Mouse (Mus musculus) neural tube, embryonic 12.5 days (tissue): ENCODE results near the gene Mib2. TPM values are rescaled to one million over a fixed set of nuclear protein-coding genes. Genes with fewer than 3 reads are reported as not detected.
A peak's percentile ranks its signal among the peaks of the same experiment; 100 is the strongest.
"Not testable (repeated sequence)": the region's sequence is repeated elsewhere in the genome, so short reads cannot be mapped to it uniquely, and the experiment has no call there.

Experiments
- ATAC-seq: fragments of 200-750 bp; cut with Nextera tagmentation; 2 replicates; pipeline ENCODE4 v1.8.0; 2017; ENCODE audit warnings: low read depth, mild to moderate bottlenecking, moderate TSS enrichment, moderate library complexity; ENCODE audit not compliant: low FRiP score
- H3K27ac ChIP-seq: fragments of 300-500 bp; sonication (generic); 2 replicates; pipeline ENCODE4 v1.5.1; 2016
- H3K27me3 ChIP-seq: fragments of 300-500 bp; sonication (generic); replicated peaks from 2 replicates; pipeline ENCODE4 v1.6.1; 2016; ENCODE audit warnings: mild to moderate bottlenecking
- H3K36me3 ChIP-seq: fragments of 300-500 bp; sonication (generic); 2 replicates; pipeline ENCODE4 v1.6.1; 2016; ENCODE audit warnings: mild to moderate bottlenecking
- H3K4me1 ChIP-seq: fragments of 300-500 bp; sonication (generic); 2 replicates; pipeline ENCODE4 v1.6.1; 2016
- H3K4me2 ChIP-seq: fragments of 300-500 bp; sonication (generic); replicated peaks from 2 replicates; pipeline ENCODE4 v1.6.1; 2016; ENCODE audit warnings: mild to moderate bottlenecking
- H3K4me3 ChIP-seq: fragments of 300-500 bp; sonication (generic); 2 replicates; pipeline ENCODE4 v1.5.1; 2016
- H3K9ac ChIP-seq: fragments of 300-500 bp; sonication (generic); 2 replicates; pipeline ENCODE4 v1.6.1; 2016; ENCODE audit warnings: mild to moderate bottlenecking
- H3K9me3 ChIP-seq: fragments of 300-500 bp; sonication (generic); 2 replicates; pipeline ENCODE4 v1.6.1; 2016; ENCODE audit warnings: mild to moderate bottlenecking
- WGBS: fragments of 180-500 bp; shearing (Covaris S2); methylation state at CpG from one replicate; pipeline ENCODE4 v1.1.7; 2016; 5-methylcytosine and 5-hydroxymethylcytosine counted together
- polyA plus RNA-seq: library from polyadenylated mRNA; unstranded; fragments of >200 nt; fragmentation: Nextera tagmentation; extraction: Ambion mirVana; gene quantifications from 2 replicates; pipeline ENCODE4 v1.2.1, GENCODE M21; 2016

The Mib2 gene
- polyA plus RNA-seq, 1 experiment from 2014 or later, result 38.1 TPM

GRCm38 (mm10) chr4:155694482-155695401 is 25.7 kb upstream of the Mib2 start:
- Histone ChIP-seq H3K9ac (peak overlapping the region; percentile 83), H3K9me3 (no peaks in the 10 kb centered on the region), H3K4me3 (peak overlapping the region; percentile 77), H3K27me3 (peaks cover 21% of the 10 kb centered on the region), H3K4me1 (peaks cover 20% of the 10 kb centered on the region), H3K4me2 (peak overlapping the region; percentile 93), H3K27ac (peak overlapping the region; percentile 66; the same call in 1 of the 2 replicates), H3K36me3 (no peaks in the 10 kb centered on the region)
- peak; percentile 60 for ATAC-seq
- under 1% methylated on average over 92 of the region's 92 CpGs for WGBS

DNA sequence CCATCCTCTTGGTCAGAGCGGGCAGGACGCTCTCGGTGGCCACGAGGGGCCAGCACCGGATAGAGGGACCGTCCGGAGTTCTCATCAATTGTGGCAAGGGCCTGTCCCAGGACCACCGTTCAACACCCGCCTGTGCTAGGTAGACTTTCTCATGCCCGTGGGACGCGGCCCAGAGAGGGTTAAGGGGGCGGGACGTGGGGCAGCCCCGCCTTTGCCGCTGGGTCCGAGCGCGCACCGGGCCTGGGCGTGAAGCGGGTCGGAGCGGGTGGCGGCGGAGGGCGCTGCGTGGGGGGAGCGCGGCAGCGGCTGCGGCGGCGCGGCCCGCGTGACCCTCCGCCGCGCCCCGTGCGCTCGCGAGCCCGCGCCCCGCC is 25.1 kb upstream of the Mib2 start, which contains the start of gene Fndc10:
TSS of gene Fndc10 (plus strand) at position 232 of the 371 bp plus-strand sequence.
- H3K9me3 ChIP-seq, result no peaks in the 10 kb centered on the region
- peak; percentile 88 for ATAC-seq

GRCm38 (mm10) chr4:155692421-155692820 is 23.4 kb upstream of the Mib2 start:
- Histone ChIP-seq H3K4me3 (no peak overlapping the region), H3K27ac (no peak overlapping the region), H3K4me1 (peaks cover 20% of the 10 kb centered on the region), H3K36me3 (no peaks in the 10 kb centered on the region), H3K4me2 (no peak overlapping the region), H3K9ac (no peak overlapping the region), H3K27me3 (peaks cover 21% of the 10 kb centered on the region), H3K9me3 (no peaks in the 10 kb centered on the region)
- WGBS, result 94% methylated on average over 3 of the region's 3 CpGs
- no peak for ATAC-seq

More for the DNA sequence above, 25.1 kb upstream of the Mib2 start, which contains the start of gene Fndc10:
- Histone ChIP-seq H3K36me3 (no peaks in the 10 kb centered on the region), H3K27me3 (peaks cover 21% of the 10 kb centered on the region), H3K4me2 (peak within 1 kb of the TSS; percentile 93), H3K27ac (peak within 1 kb of the TSS; percentile 66; the same call in 1 of the 2 replicates), H3K9ac (peak within 1 kb of the TSS; percentile 83), H3K4me3 (peak within 1 kb of the TSS; percentile 77), H3K4me1 (peaks cover 20% of the 10 kb centered on the region)
- under 1% methylated on average over 47 of the region's 47 CpGs for WGBS

- H3K4me2 ChIP-seq, result no peak overlapping the region
- H3K27me3 ChIP-seq, result peaks cover 13% of the 10 kb centered on the region
- 82% methylated on average over 12 of the region's 12 CpGs for WGBS
- no peak for ATAC-seq
- H3K4me3 ChIP-seq, result no peak overlapping the region
- no peaks in the 10 kb centered on the region for H3K36me3 ChIP-seq
- H3K9me3 ChIP-seq, result no peaks in the 10 kb centered on the region
- H3K9ac ChIP-seq, result no peak overlapping the region
- H3K27ac ChIP-seq, result no peak overlapping the region
- H3K4me1 ChIP-seq, result peaks cover 8% of the 10 kb centered on the region
Observed at GRCm38 (mm10) chr4:155690571-155691375, 21.8 kb upstream of the Mib2 start.

- H3K27ac ChIP-seq, H3K36me3 ChIP-seq, H3K4me1 ChIP-seq, H3K9me3 ChIP-seq, H3K27me3 ChIP-seq, H3K9ac ChIP-seq, ATAC-seq, H3K4me2 ChIP-seq, H3K4me3 ChIP-seq: not testable (repeated sequence)
- 79% methylated on average over 4 of the region's 4 CpGs for WGBS
Observed at GRCm38 (mm10) chr4:155687764-155688163, 18.8 kb upstream of the Mib2 start.

- ATAC-seq, H3K36me3 ChIP-seq, H3K9me3 ChIP-seq, H3K9ac ChIP-seq, H3K27ac ChIP-seq, H3K4me1 ChIP-seq, H3K4me2 ChIP-seq, H3K4me3 ChIP-seq, H3K27me3 ChIP-seq: not testable (repeated sequence)
- 89% methylated on average over 16 of the region's 19 CpGs for WGBS
Observed at GRCm38 (mm10) chr4:155683670-155684277, 14.8 kb upstream of the Mib2 start.

GRCm38 (mm10) chr4:155675991-155676390 is 7.0 kb upstream of the Mib2 start:
- no peaks in the 10 kb centered on the region for H3K27me3 ChIP-seq
- H3K4me2 ChIP-seq, result no peak overlapping the region
- H3K27ac ChIP-seq, result no peak overlapping the region
- H3K4me3 ChIP-seq, result no peak overlapping the region
- H3K4me1 ChIP-seq, result no peaks in the 10 kb centered on the region
- no peaks in the 10 kb centered on the region for H3K36me3 ChIP-seq
- WGBS, result 85% methylated on average over 2 of the region's 2 CpGs
- H3K9me3 ChIP-seq, result no peaks in the 10 kb centered on the region
- H3K9ac ChIP-seq, result no peak overlapping the region
- no peak for ATAC-seq

DNA sequence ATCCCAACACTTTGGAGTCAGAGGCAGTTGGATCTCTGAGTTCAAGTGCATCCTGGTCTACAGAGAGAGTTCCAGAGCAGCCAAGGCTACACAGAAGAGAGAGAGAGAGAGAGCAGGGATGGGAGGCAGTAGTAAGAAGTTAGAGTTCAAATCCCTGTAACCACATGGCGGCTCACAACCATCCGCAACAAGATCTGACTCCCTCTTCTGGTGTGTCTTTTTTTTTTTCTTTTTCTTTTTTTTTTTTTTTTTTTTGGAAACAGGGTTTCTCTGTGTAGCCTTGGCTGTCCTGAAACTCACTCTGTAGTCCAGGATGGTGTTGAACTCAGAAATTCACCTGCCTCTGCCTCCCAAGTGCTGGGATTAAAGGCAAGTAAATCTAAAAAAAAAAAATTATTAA is 3.1 kb upstream of the Mib2 start:
- no peak overlapping the region for H3K4me2 ChIP-seq
- peaks cover 13% of the 10 kb centered on the region for H3K4me1 ChIP-seq
- no peak for ATAC-seq
- H3K27me3 ChIP-seq, result no peaks in the 10 kb centered on the region
- H3K27ac ChIP-seq, result no peak overlapping the region
- no peak overlapping the region for H3K9ac ChIP-seq
- H3K9me3 ChIP-seq, result no peaks in the 10 kb centered on the region
- no peak overlapping the region for H3K4me3 ChIP-seq
- no peaks in the 10 kb centered on the region for H3K36me3 ChIP-seq
- 70% methylated on average over 2 of the region's 2 CpGs for WGBS

DNA sequence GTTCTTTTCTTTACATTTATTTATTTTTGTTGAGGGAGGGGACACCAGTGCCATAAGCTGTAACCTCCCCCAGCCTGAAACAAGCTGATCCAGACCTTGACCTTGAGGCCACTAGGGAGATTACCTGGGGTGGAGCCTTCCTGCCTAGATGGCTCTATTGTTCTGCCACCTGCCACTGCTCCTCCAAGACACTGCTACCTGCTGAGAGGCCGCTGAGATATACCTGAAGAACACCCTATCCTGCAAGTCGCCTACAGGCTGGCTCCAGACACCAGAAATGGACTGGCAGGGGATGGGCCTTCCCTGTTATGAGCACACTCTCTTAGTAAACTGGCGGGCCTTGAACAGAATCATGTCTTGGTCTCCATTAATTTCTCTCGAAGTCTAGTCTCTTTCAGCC is 1.2 kb upstream of the Mib2 start:
- H3K4me3 ChIP-seq, ATAC-seq, H3K27ac ChIP-seq, H3K27me3 ChIP-seq, H3K36me3 ChIP-seq, H3K9ac ChIP-seq, H3K9me3 ChIP-seq, H3K4me2 ChIP-seq: not testable (repeated sequence)
- WGBS, result 59% methylated on average over 4 of the region's 4 CpGs
- H3K4me1 ChIP-seq, result peaks cover 13% of the 10 kb centered on the region

- no peak; the same call in 1 of the 2 replicates for ATAC-seq
- Histone ChIP-seq H3K36me3 (no peaks in the 10 kb centered on the region; the same call in 1 of the 2 replicates), H3K9ac (peak overlapping the region; percentile 77; the same call in 1 of the 2 replicates), H3K4me3 (peak overlapping the region; percentile 81), H3K4me1 (peaks cover 13% of the 10 kb centered on the region), H3K4me2 (peak overlapping the region; percentile 94), H3K9me3 (no peaks in the 10 kb centered on the region), H3K27ac (no peak overlapping the region), H3K27me3 (no peaks in the 10 kb centered on the region)
- 2% methylated on average over 8 of the region's 8 CpGs for WGBS
Observed at GRCm38 (mm10) chr4:155669598-155670075, 639 bp upstream of the Mib2 start.

- ATAC-seq, result no peak
Observed at GRCm38 (mm10) chr4:155666903-155667302, 2.1 kb downstream of the Mib2 start.

DNA sequence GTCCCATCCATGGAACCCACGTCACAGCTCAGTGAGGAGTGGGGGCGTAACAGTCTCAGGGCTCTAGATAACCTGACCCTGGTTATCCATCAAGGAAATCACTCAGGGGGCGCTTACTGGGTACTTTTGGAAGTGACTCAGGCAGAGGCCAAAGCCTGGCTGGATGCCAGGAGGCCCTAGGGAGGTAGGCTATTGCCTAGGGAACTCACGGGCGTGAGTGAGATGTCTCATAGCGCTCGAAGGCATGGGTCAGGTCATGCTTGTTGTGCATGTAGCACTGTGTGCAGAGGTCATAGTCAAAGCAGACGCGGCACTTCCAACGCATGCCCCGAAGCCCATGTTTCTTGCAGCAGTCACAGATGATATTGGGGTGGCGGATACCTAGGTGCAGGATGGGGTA is 8.4 kb downstream of the Mib2 start:
- Histone ChIP-seq H3K4me2 (no peak overlapping the region), H3K27ac (no peak overlapping the region), H3K36me3 (peaks cover 39% of the 10 kb centered on the region), H3K4me1 (no peaks in the 10 kb centered on the region), H3K4me3 (no peak overlapping the region), H3K27me3 (peaks cover 11% of the 10 kb centered on the region), H3K9me3 (no peaks in the 10 kb centered on the region), H3K9ac (no peak overlapping the region)
- WGBS, result 90% methylated on average over 12 of the region's 12 CpGs
- no peak for ATAC-seq

More at GRCm38 (mm10) chr4:155666903-155667302, 2.1 kb downstream of the Mib2 start:
- Histone ChIP-seq H3K4me1 (peaks cover 13% of the 10 kb centered on the region), H3K4me3 (no peak overlapping the region), H3K36me3 (peaks cover 3% of the 10 kb centered on the region; the same call in 1 of the 2 replicates), H3K27me3 (no peaks in the 10 kb centered on the region), H3K27ac (no peak overlapping the region), H3K9me3 (no peaks in the 10 kb centered on the region), H3K4me2 (no peak overlapping the region), H3K9ac (no peak overlapping the region)
